Mouse (Mus musculus) heart, postnatal 0 days (tissue): ENCODE measurements at regions not wholly inside any gene's neighbourhood (a gene's known extent, or its start where the extent isn't known, plus 50 kb on each side); places are given as distances from the start of the nearest gene placed in this dataset.

Experiments used
- CTCF ChIP-seq: IDR thresholded peaks from 2 replicates; pipeline ENCODE4 v1.5.1; 2016; ENCODE audit warnings: antibody characterized with exemption, control low read depth, low read depth
- EP300 ChIP-seq: IDR thresholded peaks from 2 replicates; pipeline ENCODE4 v1.6.1; 2016; ENCODE audit warnings: antibody characterized with exemption, low read depth

DNA sequence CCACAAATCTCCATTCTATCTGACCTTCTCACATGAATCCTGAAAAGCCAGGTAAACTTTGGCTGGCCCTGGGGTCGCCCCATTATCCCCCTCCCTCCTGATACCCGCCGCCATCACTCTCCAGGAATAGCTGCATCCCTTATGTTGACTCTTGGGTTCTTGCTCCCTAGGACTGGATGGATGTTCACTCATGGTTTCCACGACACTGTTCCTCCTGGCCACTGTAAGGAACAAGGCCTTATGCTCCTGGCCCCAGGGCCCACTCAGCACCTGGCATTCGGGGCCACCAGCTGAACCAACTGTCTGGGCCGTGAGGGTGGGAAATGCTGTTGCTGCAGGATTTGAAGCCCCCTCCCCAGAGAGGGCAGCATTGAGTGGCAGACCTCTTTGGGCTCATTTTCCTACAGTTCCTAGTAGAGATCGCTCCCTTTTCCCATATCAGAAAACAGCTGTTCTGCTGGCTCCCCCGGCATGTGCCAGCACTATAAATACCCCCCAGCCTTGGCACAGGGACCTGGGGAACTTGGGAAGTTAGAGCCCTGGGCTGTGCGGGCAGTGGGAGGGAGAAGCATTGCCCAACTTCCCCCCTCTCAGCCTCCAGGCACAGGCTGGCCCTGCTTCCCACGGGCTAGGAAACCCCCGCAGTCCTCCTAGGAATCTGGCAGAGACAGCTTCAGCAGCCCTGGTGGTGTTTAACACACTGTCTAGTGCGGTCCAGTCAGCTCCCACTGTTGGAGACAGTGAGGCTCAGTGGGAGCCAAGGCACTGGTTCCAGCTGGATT is 66.6 kb upstream of the Slc25a33 start:
- TF ChIP-seq CTCF, result no peak
- TF ChIP-seq EP300, result no peak
